Mouse (Mus musculus): Measurements from ENCODE around the gene Asna1. TPM values are rescaled to one million over a fixed set of nuclear protein-coding genes. Genes with fewer than 3 reads are reported as not detected.
A peak's percentile ranks its signal among the peaks of the same experiment; 100 is the strongest.

The Asna1 gene
- polyA plus RNA-seq, 1 experiment from 2014 or later, result 33.2 TPM

GRCm38 (mm10) chr8:85059879-85060616 is 35.0 kb upstream of the Asna1 start, which contains the start of gene Fbxw9:
TSS of gene Fbxw9 (plus strand) at chr8:85060055.
- Histone ChIP-seq H3K4me3 (ENCODE audit: low read depth, low read length) (peak within 1 kb of the TSS; percentile 88), H3K27me3 (ENCODE audit: insufficient read depth, low read length) (no peaks in the 10 kb centered on the region), H3K9me3 (ENCODE audit: low read length) (no peaks in the 10 kb centered on the region), H3K9ac (replicated peaks) (peak within 1 kb of the TSS; percentile 72), H3K36me3 (replicated peaks; ENCODE audit: insufficient read depth, low read length) (peaks cover 22% of the 10 kb centered on the region), H3K4me2 (ENCODE audit: low read depth, low read length) (peak within 1 kb of the TSS; percentile 98), H3K4me1 (ENCODE audit: insufficient read depth) (peaks cover 18% of the 10 kb centered on the region), H3K27ac (ENCODE audit: low read depth) (no peak within 1 kb of the TSS)
- TF ChIP-seq CTCF (IDR thresholded peaks at IDR 0.05; ENCODE audit: low read depth) (no peak), EP300 (IDR thresholded peaks at IDR 0.05; ENCODE audit: low read depth) (no peak)
- DNase-seq (peak; percentile 91), ATAC-seq (peak; percentile 89)
- WGBS (ENCODE audit: insufficient replicate concordance), result under 1% methylated on average over 52 of the region's 53 CpGs

- Histone ChIP-seq H3K9me3 (ENCODE audit: low read length) (no peaks in the 10 kb centered on the region), H3K4me3 (ENCODE audit: low read depth, low read length) (no peak overlapping the region), H3K27me3 (ENCODE audit: insufficient read depth, low read length) (no peaks in the 10 kb centered on the region), H3K9ac (replicated peaks) (no peak overlapping the region), H3K4me1 (ENCODE audit: insufficient read depth) (peaks cover 12% of the 10 kb centered on the region), H3K27ac (ENCODE audit: low read depth) (no peak overlapping the region), H3K36me3 (replicated peaks; ENCODE audit: insufficient read depth, low read length) (peaks cover 48% of the 10 kb centered on the region), H3K4me2 (ENCODE audit: low read depth, low read length) (no peak overlapping the region)
- 71% methylated on average over 7 of the region's 7 CpGs for WGBS (ENCODE audit: insufficient replicate concordance)
- ATAC-seq (no peak), DNase-seq (no peak)
- TF ChIP-seq EP300 (IDR thresholded peaks at IDR 0.05; ENCODE audit: low read depth), result no peak
- TF ChIP-seq CTCF (IDR thresholded peaks at IDR 0.05; ENCODE audit: low read depth), result no peak
Observed at GRCm38 (mm10) chr8:85057367-85057766, 32.3 kb upstream of the Asna1 start.

- DNase-seq (no peak), ATAC-seq (no peak)
- Histone ChIP-seq H3K9me3 (ENCODE audit: low read length) (no peaks in the 10 kb centered on the region), H3K36me3 (replicated peaks; ENCODE audit: insufficient read depth, low read length) (peaks cover 72% of the 10 kb centered on the region), H3K27me3 (ENCODE audit: insufficient read depth, low read length) (no peaks in the 10 kb centered on the region), H3K27ac (ENCODE audit: low read depth) (no peak overlapping the region), H3K4me2 (ENCODE audit: low read depth, low read length) (no peak overlapping the region), H3K4me1 (ENCODE audit: insufficient read depth) (peaks cover 4% of the 10 kb centered on the region; the same call in 1 of the 2 replicates), H3K4me3 (ENCODE audit: low read depth, low read length) (no peak overlapping the region), H3K9ac (replicated peaks) (no peak overlapping the region)
- WGBS (ENCODE audit: insufficient replicate concordance), result 93% methylated on average over 6 of the region's 6 CpGs
- TF ChIP-seq CTCF (IDR thresholded peaks at IDR 0.05; ENCODE audit: low read depth), result no peak
- no peak for TF ChIP-seq EP300 (IDR thresholded peaks at IDR 0.05; ENCODE audit: low read depth)
Observed at GRCm38 (mm10) chr8:85043619-85044018, 18.5 kb upstream of the Asna1 start.

- H3K36me3 ChIP-seq (replicated peaks; ENCODE audit: insufficient read depth, low read length), result peaks cover 21% of the 10 kb centered on the region
- WGBS (ENCODE audit: insufficient replicate concordance), result under 1% methylated on average over 57 of the region's 57 CpGs
- no peaks in the 10 kb centered on the region for H3K9me3 ChIP-seq (ENCODE audit: low read length)
- peak overlapping the region; percentile 78 for H3K9ac ChIP-seq (replicated peaks)
- H3K4me3 ChIP-seq (ENCODE audit: low read depth, low read length), result peak overlapping the region; percentile 72
- peaks cover 38% of the 10 kb centered on the region for H3K4me1 ChIP-seq (ENCODE audit: insufficient read depth)
- ATAC-seq, result 0 out of 2 replicates have a peak, but pooled peaks have one; percentile 5
- no peaks in the 10 kb centered on the region for H3K27me3 ChIP-seq (ENCODE audit: insufficient read depth, low read length)
- peak; percentile 76 for DNase-seq
- TF ChIP-seq EP300 (IDR thresholded peaks at IDR 0.05; ENCODE audit: low read depth) (no peak), CTCF (IDR thresholded peaks at IDR 0.05; ENCODE audit: low read depth) (no peak)
- peak overlapping the region; percentile 95 for H3K27ac ChIP-seq (ENCODE audit: low read depth)
- peak overlapping the region; percentile 92 for H3K4me2 ChIP-seq (ENCODE audit: low read depth, low read length)
Observed at GRCm38 (mm10) chr8:85037681-85038531, 12.8 kb upstream of the Asna1 start.

- Histone ChIP-seq H3K27me3 (ENCODE audit: insufficient read depth, low read length) (no peaks in the 10 kb centered on the region), H3K4me3 (ENCODE audit: low read depth, low read length) (peak overlapping the region; percentile 72), H3K27ac (ENCODE audit: low read depth) (peak overlapping the region; percentile 95), H3K9ac (replicated peaks) (peak overlapping the region; percentile 78), H3K4me1 (ENCODE audit: insufficient read depth) (peaks cover 38% of the 10 kb centered on the region), H3K36me3 (replicated peaks; ENCODE audit: insufficient read depth, low read length) (peaks cover 25% of the 10 kb centered on the region), H3K9me3 (ENCODE audit: low read length) (no peaks in the 10 kb centered on the region), H3K4me2 (ENCODE audit: low read depth, low read length) (peak overlapping the region; percentile 92)
- peak; percentile 22 for ATAC-seq
- WGBS (ENCODE audit: insufficient replicate concordance), result under 1% methylated on average over 14 of the region's 14 CpGs
- TF ChIP-seq EP300 (IDR thresholded peaks at IDR 0.05; ENCODE audit: low read depth) (no peak), CTCF (IDR thresholded peaks at IDR 0.05; ENCODE audit: low read depth) (no peak)
- DNase-seq, result peak; percentile 41
Observed at GRCm38 (mm10) chr8:85037366-85037680, 12.2 kb upstream of the Asna1 start.

- peak within 1 kb of the TSS; percentile 92 for H3K4me2 ChIP-seq (ENCODE audit: low read depth, low read length)
- H3K27ac ChIP-seq (ENCODE audit: low read depth), result peak within 1 kb of the TSS; percentile 95
- peaks cover 38% of the 10 kb centered on the region for H3K4me1 ChIP-seq (ENCODE audit: insufficient read depth)
- DNase-seq (peak; percentile 90), ATAC-seq (peak; percentile 89)
- no peaks in the 10 kb centered on the region for H3K27me3 ChIP-seq (ENCODE audit: insufficient read depth, low read length)
- under 1% methylated on average over 58 of the region's 59 CpGs for WGBS (ENCODE audit: insufficient replicate concordance)
- peak; percentile 60; the same call in 1 of the 2 replicates for TF ChIP-seq EP300 (IDR thresholded peaks at IDR 0.05; ENCODE audit: low read depth)
- no peak for TF ChIP-seq CTCF (IDR thresholded peaks at IDR 0.05; ENCODE audit: low read depth)
- peaks cover 29% of the 10 kb centered on the region for H3K36me3 ChIP-seq (replicated peaks; ENCODE audit: insufficient read depth, low read length)
- peak within 1 kb of the TSS; percentile 78 for H3K9ac ChIP-seq (replicated peaks)
- peak within 1 kb of the TSS; percentile 72 for H3K4me3 ChIP-seq (ENCODE audit: low read depth, low read length)
- H3K9me3 ChIP-seq (ENCODE audit: low read length), result no peaks in the 10 kb centered on the region
Observed at GRCm38 (mm10) chr8:85036718-85037365, 11.8 kb upstream of the Asna1 start, which contains the start of gene Tnpo2. TSS of gene Tnpo2 (plus strand) at chr8:85036915.

Measured in liver, postnatal 0 days (tissue).